Comparison of ENCODE assay signal across 9 mouse cellular contexts in the genomic region with DNA sequence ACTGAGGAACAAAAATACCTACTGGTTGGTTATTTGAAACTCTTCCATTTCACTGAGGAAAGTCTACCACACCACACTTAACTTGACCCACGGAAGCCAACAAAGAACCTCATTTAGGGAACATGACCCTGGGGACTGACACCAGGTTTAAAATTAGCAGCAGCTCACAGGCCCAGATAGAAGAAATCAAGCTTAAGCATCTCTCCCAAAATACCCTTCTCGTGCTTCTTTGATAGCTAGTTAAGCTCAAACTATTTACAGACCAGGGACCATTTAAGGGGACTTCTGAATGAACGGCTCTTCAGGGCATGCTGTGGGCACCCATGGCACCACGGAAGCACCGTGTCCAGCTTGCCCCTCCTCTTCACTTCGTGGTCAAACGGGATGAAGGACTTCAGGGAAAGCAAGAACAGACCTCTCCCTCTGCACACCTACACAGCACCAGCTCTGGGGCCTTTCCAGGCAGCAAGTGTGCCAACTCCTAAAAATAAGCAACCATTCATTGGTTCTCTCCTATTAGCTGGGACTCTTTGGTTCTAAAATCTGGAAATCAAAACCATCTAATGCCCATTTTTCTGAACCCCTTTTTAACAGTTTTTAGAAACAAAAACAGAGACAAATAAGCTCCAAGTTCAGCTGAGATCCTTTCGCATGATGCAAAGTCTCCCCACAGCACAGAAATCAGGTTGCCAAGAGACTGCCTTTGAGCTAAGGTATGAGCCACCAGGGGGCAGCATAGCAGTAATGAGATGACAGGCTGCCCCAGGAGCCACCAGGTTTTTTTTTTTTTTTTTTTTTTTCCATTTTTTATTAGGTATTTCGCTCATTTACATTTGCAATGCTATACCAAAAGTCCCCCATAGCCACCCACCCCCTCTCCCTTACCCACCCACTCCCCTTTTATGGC.
DNase-seq lines count a peak whose midpoint lies in the region; ATAC-seq lines count a peak whose summit lies in the region.
"Had no signal": no experiment of that assay in that cellular context is flagged by ENCODE, and none has a peak within 500 bp of the region (broad histone marks: within the 10 kb centered on the region; RNA-seq: fewer than 3 reads in every experiment).

No protein-coding gene starts in this region.

- WGBS in midbrain, embryonic 12.5 days, result 79% methylated on average over 8 of the region's 9 CpGs
- 79% methylated on average over 8 of the region's 9 CpGs for WGBS in midbrain, embryonic 16.5 days
- 81% methylated on average over 8 of the region's 9 CpGs for WGBS in limb, embryonic 10.5 days

- no peaks in the 10 kb centered on the region for H3K9me3 ChIP-seq in midbrain, embryonic 12.5 days
- H3K9me3 ChIP-seq in midbrain, embryonic 16.5 days (replicated peaks; ENCODE audit: control insufficient read depth, low read length, poor library complexity, severe bottlenecking), result no peaks in the 10 kb centered on the region
- no peaks in the 10 kb centered on the region for H3K9me3 ChIP-seq in limb, embryonic 10.5 days (replicated peaks)

- no peak overlapping the region for H3K4me2 ChIP-seq in midbrain, embryonic 12.5 days (replicated peaks)
- no peak overlapping the region for H3K4me2 ChIP-seq in midbrain, embryonic 16.5 days (ENCODE audit: low read length)

- no peak overlapping the region for H3K9ac ChIP-seq in midbrain, embryonic 12.5 days (replicated peaks)
- no peak overlapping the region for H3K9ac ChIP-seq in midbrain, embryonic 16.5 days (ENCODE audit: low read depth, low read length)

- 0 out of 2 replicates have a peak, but pooled peaks cover 6% of the 10 kb centered on the region for H3K4me1 ChIP-seq in midbrain, embryonic 12.5 days
- no peaks in the 10 kb centered on the region; the same call in 1 of the 2 replicates for H3K4me1 ChIP-seq in midbrain, embryonic 16.5 days (ENCODE audit: control insufficient read depth, insufficient read depth, low read length)
- peaks cover 10% of the 10 kb centered on the region for H3K4me1 ChIP-seq in limb, embryonic 10.5 days

- H3K27ac ChIP-seq in midbrain, embryonic 12.5 days (replicated peaks), result no peak overlapping the region
- no peak overlapping the region for H3K27ac ChIP-seq in midbrain, embryonic 16.5 days (ENCODE audit: low read length)
- H3K27ac ChIP-seq in limb, embryonic 10.5 days, result no peak overlapping the region

- H3K27me3 ChIP-seq in midbrain, embryonic 12.5 days, result no peaks in the 10 kb centered on the region
- H3K27me3 ChIP-seq in midbrain, embryonic 16.5 days (ENCODE audit: control insufficient read depth, insufficient read depth, low read depth, low read length), result no peaks in the 10 kb centered on the region
- no peaks in the 10 kb centered on the region for H3K27me3 ChIP-seq in limb, embryonic 10.5 days (ENCODE audit: low read depth, poor library complexity, severe bottlenecking)

- no peak overlapping the region for H3K4me3 ChIP-seq in midbrain, embryonic 12.5 days
- no peak overlapping the region for H3K4me3 ChIP-seq in midbrain, embryonic 16.5 days (ENCODE audit: low read depth, low read length)
- no peak overlapping the region for H3K4me3 ChIP-seq in limb, embryonic 10.5 days
- H3K4me3 ChIP-seq: erythroblast, embryonic 14.5 days had no signal

- no peaks in the 10 kb centered on the region for H3K36me3 ChIP-seq in midbrain, embryonic 12.5 days
- H3K36me3 ChIP-seq in midbrain, embryonic 16.5 days (ENCODE audit: control insufficient read depth, insufficient read depth, low read length), result no peaks in the 10 kb centered on the region
- no peaks in the 10 kb centered on the region for H3K36me3 ChIP-seq in limb, embryonic 10.5 days

- peak; percentile 86 for DNase-seq in cerebellum, adult 8-10 months
- peak; percentile 62 to 90 for DNase-seq in frontal cortex, adult 2 months (ENCODE audit: extremely low spot score in 1 of 2, low spot score in 1 of 2)
- peak; percentile 93 for DNase-seq in induced T-regulatory cell, adult 2 months (ENCODE audit: low read depth)
- peak; percentile 76 for DNase-seq in limb, embryonic 10.5 days (ENCODE audit: low spot score)
- DNase-seq in ovary, postnatal 10 days (ENCODE audit: low spot score), result peak; percentile 26
- DNase-seq in thymus, postnatal 0 days (ENCODE audit: low spot score), result peak; percentile 82

- 0 out of 2 replicates have a peak, but pooled peaks have one; percentile 58 for ATAC-seq in midbrain, embryonic 12.5 days (ENCODE audit: low FRiP score, low read depth)
- ATAC-seq in midbrain, embryonic 16.5 days, result no peak

Comparison
In these comparisons a context has a peak if more than half of its experiments do, and no peak if none do; other contexts are left out.
1. DNase-seq: peak in every context shown above with its lines; median percentile 93 in induced T-regulatory cell, adult 2 months; 86 in cerebellum, adult 8-10 months; 82 in thymus, postnatal 0 days; 76 in frontal cortex, adult 2 months; 76 in limb, embryonic 10.5 days; 26 in ovary, postnatal 10 days.